Mouse (Mus musculus) spleen, adult 2 months (tissue): ENCODE results near the gene Ipo4.

Source experiments
- CTCF ChIP-seq: fragments of 200-500 bp; IDR thresholded peaks from 2 replicates; pipeline ENCODE4 v1.5.1; 2011; ENCODE audit warnings: mild to moderate bottlenecking, inconsistent platforms; ENCODE audit not compliant: insufficient read depth, insufficient read length, insufficient replicate concordance; ENCODE audit errors: extremely low read depth
- POLR2A ChIP-seq: fragments of 200-500 bp; IDR thresholded peaks from 2 replicates; pipeline ENCODE4 v1.6.1; 2011; ENCODE audit warnings: low read depth, low read length, inconsistent platforms

DNA sequence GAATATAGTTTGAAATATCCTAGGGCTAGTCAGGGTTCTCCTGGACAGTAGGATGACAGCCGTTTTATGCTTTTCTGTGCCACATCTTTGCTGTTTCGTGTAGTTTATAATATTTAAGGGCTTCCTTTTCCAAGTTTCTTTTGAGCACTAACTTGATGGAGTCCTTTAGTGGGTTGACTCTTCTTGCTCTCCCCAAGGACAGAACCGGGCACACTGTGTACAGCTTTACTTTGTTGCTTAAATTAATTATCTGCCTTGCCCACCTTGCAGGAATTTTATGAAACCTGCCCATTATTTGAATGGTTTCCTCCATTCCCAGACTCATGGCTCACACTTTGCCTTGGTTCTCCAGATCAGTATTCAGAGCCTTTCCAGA, 46.3 kb upstream of the Ipo4 start:
- TF ChIP-seq CTCF (no peak), POLR2A (no peak)
